Mouse (Mus musculus) adrenal gland, postnatal 14 days (tissue): ENCODE measurements around the gene Ythdf2. TPM values are rescaled to one million over a fixed set of nuclear protein-coding genes. Genes with fewer than 3 reads are reported as not detected.
A peak's percentile ranks its signal among the peaks of the same experiment; 100 is the strongest.

Experiments used
- DNase-seq: peaks from one replicate; pipeline ENCODE4 v3.0.0; 2021; ENCODE audit warnings: mixed read lengths
- total RNA-seq: library from RNA; stranded (reverse); gene quantifications from 2 replicates; pipeline ENCODE4 v1.2.3, GENCODE M21; 2021

Ythdf2 gene
- total RNA-seq, 1 experiment from 2014 or later: 48.8 TPM

GRCm38 (mm10) chr4:132210325-132210724 is 1.8 kb downstream of the Ythdf2 start:
- DNase-seq: no peak

GRCm38 (mm10) chr4:132209299-132209698 is 2.8 kb downstream of the Ythdf2 start:
- DNase-seq: no peak

GRCm38 (mm10) chr4:132207280-132207679 is 4.8 kb downstream of the Ythdf2 start:
- DNase-seq: no peak

GRCm38 (mm10) chr4:132198771-132199170 is 13.3 kb downstream of the Ythdf2 start:
- no peak for DNase-seq

- DNase-seq: peak; percentile 50
Observed at GRCm38 (mm10) chr4:132198285-132198712, 13.8 kb downstream of the Ythdf2 start.

- no peak for DNase-seq
Observed at GRCm38 (mm10) chr4:132194975-132195374, 17.1 kb downstream of the Ythdf2 start.

GRCm38 (mm10) chr4:132194373-132194772 is 17.7 kb downstream of the Ythdf2 start:
- no peak for DNase-seq

GRCm38 (mm10) chr4:132187826-132188401 is 24.2 kb downstream of the Ythdf2 start:
- no peak for DNase-seq

- DNase-seq: no peak
Observed at GRCm38 (mm10) chr4:132183162-132183561, 28.9 kb downstream of the Ythdf2 start.

GRCm38 (mm10) chr4:132181721-132182658 is 30.1 kb downstream of the Ythdf2 start:
- DNase-seq: no peak

GRCm38 (mm10) chr4:132180710-132181109 is 31.4 kb downstream of the Ythdf2 start:
- peak; percentile 65 for DNase-seq

GRCm38 (mm10) chr4:132178630-132179059 is 33.5 kb downstream of the Ythdf2 start:
- peak; percentile 65 for DNase-seq

- DNase-seq: no peak
Observed at GRCm38 (mm10) chr4:132176474-132176873, 35.6 kb downstream of the Ythdf2 start.

GRCm38 (mm10) chr4:132170891-132171290 is 41.2 kb downstream of the Ythdf2 start:
- no peak for DNase-seq

- DNase-seq: no peak
Observed at GRCm38 (mm10) chr4:132169761-132170160, 42.3 kb downstream of the Ythdf2 start.

GRCm38 (mm10) chr4:132169271-132169670 is 42.8 kb downstream of the Ythdf2 start:
- no peak for DNase-seq

GRCm38 (mm10) chr4:132167436-132167835 is 44.7 kb downstream of the Ythdf2 start:
- no peak for DNase-seq

- DNase-seq: no peak
Observed at GRCm38 (mm10) chr4:132166350-132167290, 45.5 kb downstream of the Ythdf2 start.

- DNase-seq: no peak
Observed at GRCm38 (mm10) chr4:132165691-132166090, 46.4 kb downstream of the Ythdf2 start.

GRCm38 (mm10) chr4:132156941-132157622 is 55.0 kb downstream of the Ythdf2 start:
- DNase-seq: no peak

GRCm38 (mm10) chr4:132154877-132155670 is 57.0 kb downstream of the Ythdf2 start:
- no peak for DNase-seq
